Mouse (Mus musculus): ENCODE measurements around the gene BC035044.

GRCm38 (mm10) chr6:128842945-128843478 is 47.9 kb downstream of the BC035044 start:
- TF ChIP-seq CTCF (IDR thresholded peaks at IDR 0.05; ENCODE audit: low read depth, low read length) = no peak
- no peak for TF ChIP-seq POLR2A (IDR thresholded peaks at IDR 0.05; ENCODE audit: insufficient read depth, low read length)

Data from ES-Bruce4 (cell line).